Mouse (Mus musculus): Measurements from ENCODE around the gene Fam229a.
"Not testable (repeated sequence)": the region's sequence is repeated elsewhere in the genome, so short reads cannot be mapped to it uniquely, and the experiment has no call there.

Fam229a gene

GRCm38 (mm10) chr4:129518519-129518918 is 27.5 kb downstream of the Fam229a start:
- DNase-seq (ENCODE audit: low spot score): no peak

- no peak for DNase-seq (ENCODE audit: low spot score)
Measured at GRCm38 (mm10) chr4:129525338-129525737, 34.3 kb downstream of the Fam229a start.

- DNase-seq (ENCODE audit: low spot score): no peak
Measured at GRCm38 (mm10) chr4:129525889-129526288, 34.9 kb downstream of the Fam229a start.

GRCm38 (mm10) chr4:129528901-129529300 is 37.9 kb downstream of the Fam229a start:
- DNase-seq (ENCODE audit: low spot score): not testable (repeated sequence)

GRCm38 (mm10) chr4:129540012-129540411 is 49.0 kb downstream of the Fam229a start:
- no peak for DNase-seq (ENCODE audit: low spot score)

Measured in embryo, embryonic 10 days (tissue).